Mouse (Mus musculus) layer of hippocampus, adult 9-11 months (tissue): ENCODE measurements around the gene Vps9d1.
"Not testable (repeated sequence)": the region's sequence is repeated elsewhere in the genome, so short reads cannot be mapped to it uniquely, and the experiment has no call there.

Experiments
- DNase-seq: peaks from one replicate; pipeline ENCODE4 v3.0.0; 2022

The Vps9d1 gene

DNA sequence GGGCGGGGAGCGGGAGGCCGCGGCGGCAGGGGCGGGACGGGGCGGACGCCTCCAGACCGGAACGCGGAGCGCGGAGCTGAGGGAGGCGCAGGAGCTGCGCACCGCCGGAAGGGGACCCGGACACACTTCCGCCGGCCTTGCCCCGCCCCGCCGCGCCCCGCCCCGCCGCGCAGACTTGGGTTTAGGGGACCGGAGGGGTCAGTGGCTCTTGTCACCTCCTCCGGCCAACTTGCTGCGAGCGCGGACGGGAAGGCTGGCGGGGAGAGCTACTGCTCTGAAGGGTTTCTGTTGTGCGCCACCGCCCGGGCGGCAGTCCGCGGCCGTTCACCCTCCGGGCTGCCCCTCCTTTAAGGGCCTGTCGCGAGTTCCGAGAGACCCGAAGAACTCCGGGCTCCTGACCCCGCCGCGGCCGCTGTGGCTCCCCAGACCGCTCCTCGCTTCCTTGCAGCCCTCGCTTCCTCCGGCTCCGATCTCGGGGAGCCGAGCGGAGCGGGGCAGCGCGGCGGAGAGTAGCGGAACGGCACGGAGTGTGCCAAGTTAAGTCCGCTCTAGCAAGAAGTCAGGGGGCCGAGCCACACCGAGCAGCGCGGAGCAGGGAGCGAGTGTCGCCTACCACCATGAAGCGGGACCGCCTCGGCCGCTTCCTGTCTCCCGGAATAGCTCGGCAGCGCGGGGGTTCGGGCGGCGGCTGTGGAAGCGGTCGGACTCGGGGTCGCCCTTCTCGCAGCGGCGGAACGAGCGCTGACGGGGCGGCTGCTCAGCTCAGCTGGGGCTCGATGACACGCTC lies at the start of gene Vps9d1, which contains the start of gene Zfp276:
Vps9d1 (minus strand) TSS at position 250 of the 787 bp plus-strand sequence.
Zfp276 (plus strand) TSS at position 97 of the 787 bp plus-strand sequence.
- DNase-seq = peak; percentile 74

DNA sequence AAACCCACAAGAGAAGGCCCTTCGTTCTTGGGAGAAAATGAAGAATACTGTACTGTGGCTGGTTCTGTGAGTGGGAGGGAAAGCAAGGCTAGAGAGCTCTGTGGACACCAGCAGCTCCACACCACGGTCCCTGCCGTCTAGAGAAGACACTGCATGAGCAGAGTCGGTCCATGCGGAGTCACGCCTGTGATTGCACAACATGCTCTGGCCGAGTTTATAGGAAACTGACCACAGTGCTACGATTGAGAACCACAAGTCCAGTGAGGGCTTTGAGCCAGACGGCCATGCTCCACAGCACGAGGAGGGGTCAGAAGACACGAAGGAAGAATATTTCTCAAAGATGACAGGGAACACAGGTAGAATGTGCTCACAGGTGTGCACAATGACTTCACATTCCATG lies 44.2 kb upstream of the Vps9d1 start:
- DNase-seq = no peak

DNA sequence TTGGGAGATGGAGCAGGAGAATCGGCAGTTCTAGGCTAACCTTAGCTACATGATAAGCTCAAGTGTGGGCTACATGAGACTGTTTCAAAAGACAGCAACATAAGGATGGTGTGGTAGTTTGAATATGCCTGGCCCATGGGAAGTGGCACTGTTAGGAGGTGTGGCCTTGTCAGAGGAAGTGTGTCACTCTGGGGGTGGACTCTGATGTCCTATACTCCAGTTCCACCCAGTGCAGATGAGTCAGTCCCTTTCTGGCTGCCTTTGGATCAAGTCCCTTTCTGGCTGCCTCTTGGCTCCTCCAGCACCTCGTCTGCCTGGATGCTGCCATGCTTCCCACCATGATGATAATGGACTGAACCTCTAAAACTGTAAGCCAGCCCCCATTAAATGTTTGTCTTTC lies 38.6 kb upstream of the Vps9d1 start:
- no peak for DNase-seq

DNA sequence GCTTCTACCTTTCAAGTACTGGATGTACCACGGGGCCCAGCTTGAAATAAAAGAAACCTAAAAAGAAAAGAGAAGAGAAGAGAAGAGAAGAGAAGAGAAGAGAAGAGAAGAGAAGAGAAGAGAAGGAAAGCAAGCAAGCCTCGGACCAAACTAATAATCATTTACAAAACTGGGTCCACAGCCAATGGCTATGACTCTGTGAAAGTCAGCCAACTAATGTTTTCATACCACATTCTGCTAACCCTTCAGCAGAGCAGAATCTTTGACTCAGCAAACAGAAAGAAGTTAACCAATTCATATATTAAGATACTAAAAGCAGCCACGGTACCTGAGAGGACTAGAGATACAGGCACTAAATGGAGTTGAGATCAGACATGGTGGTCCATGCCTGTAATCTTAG lies 38.1 kb upstream of the Vps9d1 start:
- no peak for DNase-seq

DNA sequence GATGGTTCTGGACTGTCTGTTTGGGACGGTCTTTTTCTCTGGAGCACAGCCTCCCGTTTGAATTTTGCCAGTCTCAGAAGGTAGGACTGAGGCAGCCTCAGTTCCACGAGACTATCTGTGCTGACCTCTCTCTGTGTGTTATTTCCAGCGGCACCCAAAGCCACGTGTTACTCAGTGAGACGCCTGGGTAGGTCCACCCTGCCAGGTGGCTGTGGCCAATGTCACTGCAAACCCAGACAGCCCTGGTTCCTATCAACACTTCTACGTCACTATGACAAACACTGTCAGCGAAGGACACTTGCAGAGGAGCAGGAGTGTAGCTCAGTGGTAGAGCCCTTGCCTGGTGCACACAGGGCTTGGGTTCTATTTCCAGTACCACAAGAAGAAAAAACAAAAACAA lies 37.6 kb upstream of the Vps9d1 start:
- no peak for DNase-seq

DNA sequence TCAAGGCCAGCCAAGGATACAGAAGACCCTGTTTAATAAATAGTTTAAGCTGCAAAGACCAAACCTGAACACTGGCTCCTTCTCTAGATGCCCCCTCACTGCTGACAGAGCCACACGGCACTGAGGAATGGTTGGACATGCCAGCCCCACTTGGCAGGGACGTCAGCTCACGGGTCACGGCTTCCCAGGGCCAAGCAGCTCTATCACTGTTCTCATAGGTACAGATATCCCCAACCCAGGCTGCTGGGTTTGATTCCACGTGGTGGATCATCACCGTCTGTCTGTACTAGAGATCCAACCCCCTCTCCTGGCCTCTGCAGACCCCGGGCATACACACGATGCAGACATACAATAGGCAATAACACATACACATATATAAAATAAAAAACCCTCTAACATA lies 36.5 kb upstream of the Vps9d1 start:
- no peak for DNase-seq

DNA sequence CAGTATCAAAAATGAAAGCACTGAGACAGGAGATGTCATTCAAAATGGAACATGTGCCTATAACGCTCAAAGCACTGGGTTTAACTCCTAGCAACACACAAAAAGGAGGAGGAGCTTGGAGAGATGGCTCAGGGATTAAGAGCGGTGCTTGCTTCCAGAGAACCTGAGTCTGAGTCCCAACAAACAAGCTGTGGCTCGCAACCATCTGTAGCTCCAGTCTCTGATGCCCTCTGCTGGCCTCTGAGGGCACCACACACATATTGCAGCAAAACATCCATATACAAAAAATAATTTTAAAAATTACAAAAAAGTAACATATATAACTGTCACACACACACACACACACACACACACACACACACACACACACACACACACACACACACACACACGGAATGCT lies 36.0 kb upstream of the Vps9d1 start:
- DNase-seq = no peak

DNA sequence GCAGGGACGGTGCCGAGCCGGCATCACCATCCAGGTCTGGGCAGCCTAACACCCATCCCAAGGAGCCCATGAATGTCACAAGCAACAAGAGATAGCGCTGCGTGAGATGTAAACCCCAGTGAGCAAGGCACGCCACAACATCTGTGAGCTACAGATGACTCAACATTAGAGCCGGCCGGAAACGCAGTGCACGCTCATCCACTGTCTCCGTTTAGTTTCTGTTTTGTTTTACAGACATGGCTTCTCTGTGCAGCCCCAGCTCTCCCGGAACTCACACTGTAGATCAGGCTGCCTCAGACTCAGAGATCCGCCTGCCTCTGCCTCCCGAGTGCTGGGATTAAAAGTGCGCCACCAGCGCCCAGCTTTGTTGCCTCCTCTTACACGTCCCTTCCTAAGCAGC lies 33.2 kb upstream of the Vps9d1 start:
- DNase-seq = no peak

DNA sequence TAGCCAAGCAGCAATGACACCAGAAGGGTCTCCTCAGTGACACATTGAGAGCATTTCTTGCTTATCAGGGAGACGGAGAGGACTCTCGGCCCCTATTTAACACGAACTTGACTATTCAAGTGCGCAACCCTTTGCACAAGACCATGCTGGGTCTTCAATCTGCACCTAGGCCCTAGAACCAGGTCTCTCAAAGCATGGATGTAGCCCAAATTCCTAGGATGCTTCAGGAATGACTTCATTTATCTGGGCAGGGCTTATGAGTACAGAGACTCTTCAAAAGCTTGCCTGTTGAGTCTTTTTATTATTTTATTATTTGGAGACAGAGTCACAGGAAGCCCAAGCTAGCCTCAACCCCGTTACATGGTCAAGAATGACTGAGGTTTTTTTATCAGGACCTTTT lies 30.3 kb upstream of the Vps9d1 start:
- no peak for DNase-seq

DNA sequence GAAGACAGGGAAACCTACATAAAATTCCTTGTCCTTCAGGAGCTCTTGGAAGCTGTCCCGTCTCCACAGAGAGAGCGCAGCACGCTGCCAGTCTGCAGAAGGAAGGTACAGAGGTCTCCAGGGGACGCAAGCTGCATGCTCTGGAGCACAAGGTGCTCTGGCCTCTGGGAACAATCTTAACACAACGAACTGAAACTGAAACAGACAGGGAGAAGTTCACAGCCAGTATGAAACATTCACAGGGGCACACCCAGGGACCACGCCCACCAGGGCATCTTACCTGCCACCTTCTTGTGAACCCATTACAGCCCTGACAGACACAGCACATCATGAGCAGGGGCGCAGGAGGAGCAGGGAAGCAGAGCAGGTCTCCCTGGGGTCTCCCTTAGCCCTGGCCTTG lies 29.8 kb upstream of the Vps9d1 start:
- DNase-seq = no peak

DNA sequence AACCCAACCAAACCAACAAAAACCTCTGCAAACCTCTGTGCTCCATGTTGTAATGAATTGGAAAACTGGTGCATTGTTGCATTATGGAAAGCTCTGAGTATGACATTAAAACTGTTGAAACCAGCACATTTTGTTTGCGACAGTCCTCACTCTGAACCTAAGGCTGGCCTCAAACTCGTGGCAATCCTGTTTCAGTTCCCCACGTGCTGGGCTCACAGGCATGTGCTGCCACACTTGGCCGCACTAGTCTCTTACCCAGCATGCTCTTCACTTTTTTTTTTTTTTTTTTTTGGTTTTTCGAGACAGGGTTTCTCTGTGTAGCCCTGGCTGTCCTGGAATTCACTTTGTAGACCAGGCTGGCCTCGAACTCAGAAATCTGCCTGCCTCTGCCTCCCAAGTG lies 28.8 kb upstream of the Vps9d1 start:
- DNase-seq = not testable (repeated sequence)

DNA sequence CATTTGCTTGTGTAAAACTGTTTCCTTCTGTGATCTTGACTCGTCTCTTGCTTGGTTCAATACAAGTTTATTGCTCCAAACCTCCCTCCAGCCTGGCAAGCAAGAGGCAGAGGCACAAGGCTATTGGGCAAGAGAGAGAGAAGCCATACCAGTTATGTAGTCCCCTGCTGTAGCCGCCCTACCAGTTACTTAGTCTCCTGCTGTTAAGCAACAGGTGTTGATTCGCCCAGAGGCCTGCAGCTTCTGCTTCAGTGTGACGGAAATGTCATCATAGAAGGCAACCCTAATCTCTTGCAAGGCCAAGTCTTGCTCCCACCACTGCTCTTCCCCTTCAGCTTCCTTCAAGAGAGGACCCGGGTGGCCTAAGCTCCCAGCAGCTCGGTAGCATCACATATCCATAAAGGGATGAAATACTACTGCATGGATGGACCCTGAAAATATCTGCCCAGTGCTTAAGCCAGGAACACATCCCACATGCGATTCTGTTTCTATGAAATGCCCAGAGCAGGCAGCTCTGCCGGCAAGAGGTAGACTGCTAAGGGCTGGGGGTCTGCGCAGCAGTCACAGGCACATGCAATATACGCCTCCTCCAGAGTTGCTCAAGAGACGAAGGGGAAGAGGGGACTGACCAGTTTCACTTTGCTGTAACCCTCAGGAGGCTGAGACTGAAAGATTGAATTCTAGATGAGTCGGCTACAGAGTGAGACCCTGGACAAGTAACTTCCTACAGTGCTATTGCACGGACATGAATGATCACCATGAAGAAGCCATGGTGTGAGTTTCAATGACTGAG lies 26.4 kb upstream of the Vps9d1 start:
- no peak for DNase-seq

DNA sequence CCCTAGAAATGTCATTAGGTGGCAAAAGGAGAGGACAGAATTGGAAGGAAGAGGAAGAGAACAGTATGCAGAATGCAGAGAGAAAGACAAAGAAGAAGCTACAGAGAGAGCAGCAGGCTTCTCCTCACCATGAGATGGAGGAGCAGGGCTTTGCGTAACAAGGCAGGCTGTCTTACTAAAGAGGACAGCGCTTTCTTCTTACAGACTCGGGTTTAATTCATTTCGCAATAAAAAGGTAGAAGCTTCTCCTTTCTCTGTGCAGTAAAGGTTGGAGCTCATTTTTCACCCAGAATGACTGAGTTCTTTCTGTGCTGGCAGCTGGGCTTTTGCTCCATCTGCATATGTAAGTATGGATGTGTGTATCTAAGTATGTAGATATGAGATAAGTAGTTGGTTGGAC lies 25.7 kb upstream of the Vps9d1 start:
- no peak for DNase-seq

DNA sequence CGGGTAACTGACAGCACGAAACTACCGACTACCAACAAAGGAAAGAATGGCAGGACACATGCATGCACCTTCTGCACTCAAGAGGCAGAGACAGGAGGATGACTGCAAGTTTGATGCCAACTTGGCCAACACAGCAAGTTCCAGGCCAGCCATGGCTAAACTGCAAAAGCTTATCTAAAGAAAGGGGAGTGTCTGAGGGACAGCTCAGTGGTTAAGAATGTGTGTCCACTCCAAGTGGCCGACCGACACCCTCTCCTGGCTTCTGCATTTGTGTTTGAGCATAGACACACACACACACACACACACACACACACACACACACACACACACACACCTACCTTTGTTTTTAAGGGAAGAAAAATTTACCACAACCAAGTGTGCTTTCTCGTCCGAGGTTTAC lies 24.3 kb upstream of the Vps9d1 start:
- no peak for DNase-seq

DNA sequence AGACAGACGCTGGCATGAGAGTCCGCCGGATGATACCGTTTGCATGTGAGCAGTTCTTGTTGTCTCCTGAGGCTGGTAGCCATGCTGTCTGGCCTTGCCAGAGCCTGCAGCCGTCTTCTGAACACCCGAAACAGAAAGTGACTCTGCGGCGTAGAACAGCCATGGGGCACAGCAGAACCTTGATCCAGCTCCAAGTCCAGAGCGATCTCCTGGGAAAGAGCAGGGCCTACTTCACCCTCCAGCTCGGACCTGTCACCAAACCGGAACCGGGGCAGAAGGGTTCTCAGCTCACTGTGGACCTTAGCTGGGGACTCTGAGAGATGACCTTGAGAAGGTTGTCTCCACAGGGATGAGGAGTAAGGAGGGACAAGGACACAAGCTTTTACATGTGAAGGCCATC lies 20.9 kb upstream of the Vps9d1 start:
- no peak for DNase-seq

DNA sequence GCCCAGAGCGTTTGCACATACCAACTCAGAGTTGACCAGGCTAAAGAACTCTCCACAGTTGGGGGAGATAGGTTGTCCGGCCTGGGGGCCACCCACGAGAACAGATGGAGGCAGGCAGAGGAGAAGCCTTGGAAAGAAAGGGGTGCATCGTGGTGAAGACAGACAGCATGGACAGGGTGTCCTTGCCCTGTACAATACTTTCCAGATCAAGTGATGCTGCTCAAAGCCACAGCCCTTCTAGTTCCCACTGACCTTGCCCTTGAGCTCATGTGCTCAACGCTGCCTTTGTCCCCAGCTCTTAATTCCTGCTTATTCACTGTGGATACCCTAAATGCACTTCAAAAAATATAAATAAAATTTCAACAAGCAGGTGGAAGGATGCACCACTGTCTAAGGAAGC lies 20.3 kb upstream of the Vps9d1 start:
- no peak for DNase-seq

DNA sequence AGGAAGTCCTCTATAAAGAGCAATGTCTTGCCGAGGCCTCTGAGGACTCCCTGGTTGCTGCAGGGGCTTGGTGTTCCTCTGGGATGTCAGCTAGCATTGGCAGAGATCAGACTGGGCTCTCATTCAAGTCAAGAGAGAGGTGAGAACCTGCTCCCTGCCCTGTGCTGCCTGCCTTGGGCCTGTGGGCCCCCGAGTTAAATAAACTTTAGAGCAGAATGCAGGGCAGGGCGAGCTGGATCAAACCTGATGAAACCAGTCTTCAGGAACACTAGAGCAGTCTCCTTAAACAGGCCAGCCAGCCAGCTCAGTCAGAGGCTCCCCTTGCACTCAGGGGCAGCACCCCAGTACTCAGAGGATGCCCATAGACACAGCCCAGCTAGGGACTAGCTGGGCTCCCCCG lies 17.8 kb upstream of the Vps9d1 start:
- DNase-seq = no peak

DNA sequence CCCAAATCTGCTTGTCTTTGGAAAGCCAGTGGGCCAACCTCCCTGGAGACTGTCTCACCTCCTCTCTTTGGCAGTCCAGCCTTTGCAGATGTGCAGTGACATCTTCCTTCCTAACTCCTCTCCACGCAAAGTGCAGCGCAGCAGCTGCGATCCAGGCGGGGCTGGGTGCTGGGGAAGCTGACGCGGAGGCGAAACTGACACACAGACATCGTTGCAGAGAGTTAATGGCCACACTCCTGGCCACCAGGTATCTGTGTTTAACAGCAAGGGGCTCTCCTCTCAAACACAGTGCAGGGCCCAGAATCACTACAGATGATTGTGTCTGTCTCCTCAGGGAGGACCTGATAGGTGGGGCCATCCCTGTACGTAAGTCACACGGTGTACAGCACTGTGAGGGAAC lies 17.0 kb upstream of the Vps9d1 start:
- no peak for DNase-seq

DNA sequence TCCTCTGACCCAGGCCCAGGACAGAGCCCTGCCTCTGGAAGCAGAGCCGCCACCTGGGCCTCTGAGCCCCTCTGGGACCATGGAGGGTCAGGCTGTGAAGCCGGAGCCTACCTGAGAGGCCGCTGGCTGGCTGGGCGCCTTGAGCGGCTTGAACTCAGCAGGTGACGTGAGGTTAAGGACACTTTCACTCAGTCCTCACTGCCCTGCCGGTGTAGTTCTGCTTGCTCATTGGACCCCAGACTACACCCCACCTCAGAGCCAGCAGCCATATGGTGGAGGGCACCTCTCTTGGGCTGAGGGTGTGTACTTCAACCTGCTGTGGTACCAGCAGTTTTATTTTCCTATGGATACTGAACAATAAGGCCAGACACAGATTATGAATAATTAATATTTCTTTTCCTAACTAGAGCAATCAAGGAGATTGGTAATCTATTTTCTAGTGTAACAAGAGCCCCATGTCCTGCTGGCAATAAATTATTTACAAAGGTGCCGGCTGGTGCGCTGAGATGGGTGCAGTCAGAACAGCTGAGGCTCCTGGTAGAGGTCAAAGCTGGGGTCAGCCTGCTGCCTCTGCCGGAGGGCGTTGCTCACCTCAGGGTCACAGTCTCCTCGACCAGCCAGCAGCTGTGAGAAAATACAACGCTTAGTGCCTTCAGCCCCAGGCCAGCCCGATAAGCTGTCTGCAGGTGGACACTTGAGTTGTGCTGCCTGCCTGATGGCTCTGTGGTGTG lies 13.9 kb upstream of the Vps9d1 start:
- no peak for DNase-seq

DNA sequence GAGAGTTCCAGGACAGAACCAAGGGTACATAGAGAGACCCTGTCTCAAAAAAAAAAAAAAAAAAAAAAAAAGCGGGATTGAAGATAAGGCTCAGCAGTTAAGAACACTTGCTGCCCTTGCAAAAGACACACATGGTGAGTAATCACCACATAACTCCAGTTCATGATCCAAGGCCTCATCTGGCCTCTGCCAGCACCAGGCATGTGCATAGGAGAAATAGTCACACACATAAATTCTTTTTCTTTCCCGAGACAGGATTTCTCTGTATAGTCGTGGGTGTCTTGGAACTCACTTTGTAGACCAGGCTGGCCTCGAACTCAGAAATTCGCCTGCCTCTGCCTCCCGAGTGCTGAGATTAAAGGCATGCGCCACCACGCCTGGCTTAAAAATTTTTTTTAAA lies 3.4 kb upstream of the Vps9d1 start:
- DNase-seq = not testable (repeated sequence)

DNA sequence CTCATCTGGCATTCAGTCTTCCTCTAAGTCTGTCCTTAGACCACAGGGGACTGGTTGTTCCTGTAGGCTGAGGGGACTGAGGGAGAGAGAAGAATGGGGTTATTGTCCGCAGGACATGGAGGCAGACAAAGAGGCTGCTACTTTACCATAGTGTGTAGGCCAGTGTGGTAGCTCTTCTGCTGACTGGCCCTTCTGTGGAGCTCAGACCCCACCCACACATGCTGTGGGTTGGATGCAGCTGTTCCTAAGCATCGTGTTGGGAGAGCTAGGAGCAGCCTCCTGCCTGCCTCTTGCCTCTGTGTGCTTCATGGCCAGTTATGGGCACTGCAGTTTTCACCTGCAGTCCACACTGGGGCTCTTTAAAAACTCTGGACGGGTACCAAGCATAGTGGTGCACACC lies 3.0 kb upstream of the Vps9d1 start:
- peak; percentile 88 for DNase-seq

DNA sequence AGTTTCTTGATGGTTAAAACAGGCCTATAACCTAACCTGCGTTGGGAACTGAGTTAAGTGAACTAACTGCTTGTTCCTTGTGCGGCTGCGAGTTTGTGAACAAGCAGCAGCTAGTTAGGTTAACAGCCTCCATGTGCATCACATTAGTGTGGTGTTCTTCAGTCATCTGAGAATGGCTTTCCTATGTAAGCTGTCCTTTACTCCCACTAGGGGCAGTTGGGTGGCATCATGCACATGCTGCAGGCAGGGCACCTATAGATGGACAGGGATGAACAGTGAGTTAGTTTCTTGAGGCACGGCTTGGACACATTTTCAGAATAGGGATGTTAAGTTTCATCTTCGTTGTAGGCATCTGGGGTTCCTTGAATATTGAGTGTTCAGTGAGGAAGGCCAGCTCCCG lies 1.0 kb upstream of the Vps9d1 start:
- no peak for DNase-seq

DNA sequence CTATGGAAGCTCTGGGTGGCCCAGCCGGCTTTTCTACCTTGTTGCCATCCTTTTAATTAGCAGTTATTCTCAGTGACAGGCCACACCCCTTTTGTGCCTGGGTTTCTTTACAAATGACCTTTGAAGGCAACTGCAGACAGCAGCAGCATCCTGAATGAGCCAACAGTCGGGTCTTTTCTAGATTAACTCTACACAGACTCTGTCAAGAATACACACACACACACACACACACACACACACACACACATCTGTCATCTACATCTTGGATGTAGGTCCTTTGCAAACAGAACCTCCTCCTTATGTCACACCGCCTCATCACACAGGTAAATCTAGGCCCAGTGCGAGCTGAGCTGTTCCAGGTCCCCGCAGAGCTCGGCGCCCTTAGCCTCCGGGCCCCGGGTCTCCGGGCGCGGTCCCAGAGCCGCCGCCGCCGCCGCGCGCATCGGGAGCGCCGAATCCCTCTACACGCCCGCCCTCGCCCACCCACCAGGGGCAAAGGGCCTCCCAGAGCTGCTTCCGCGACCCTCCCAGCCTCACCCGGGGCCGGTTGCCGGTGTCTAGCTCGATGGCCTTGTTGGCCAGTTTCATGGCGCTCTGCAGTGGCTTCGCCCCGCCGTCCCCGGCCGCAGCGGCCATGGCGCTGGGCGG lies 573 bp downstream of the Vps9d1 start:
- no peak for DNase-seq
